Mouse (Mus musculus): Measurements from ENCODE around the gene Plekha1. TPM values are rescaled to one million over a fixed set of nuclear protein-coding genes. Genes with fewer than 3 reads are reported as not detected.

Plekha1 gene
- total RNA-seq, 4 experiments from 2014 or later: 36.3 to 39.0 (median 38.1) TPM

GRCm38 (mm10) chr7:130954177-130954601 lies 88.6 kb downstream of the Plekha1 start:
- DNase-seq (ENCODE audit: low spot score): no peak

- no peak for DNase-seq (ENCODE audit: low spot score)
Observed at GRCm38 (mm10) chr7:130958551-130958950, 93.0 kb downstream of the Plekha1 start.

GRCm38 (mm10) chr7:130959868-130960267 lies 94.3 kb downstream of the Plekha1 start:
- DNase-seq (ENCODE audit: low spot score): peak; percentile 87

GRCm38 (mm10) chr7:130961429-130961828 lies 95.9 kb downstream of the Plekha1 start:
- no peak for DNase-seq (ENCODE audit: low spot score)

Small RNA genes within 50 kb of the gene (microRNA-seq; reads per million reads assigned to microRNA genes)
- gene Mir7061: not detected

Other genes starting within 250 kb of the Plekha1 start
- not detected for gene Btbd16, start 91.7 kb upstream of the Plekha1 start, total RNA-seq (2022)
- 100 to 1,000 TPM in 3 of 4 experiments, 10 to 100 TPM in 1; 96.9 to 118 (median 112) TPM for gene Htra1, start 70.4 kb downstream of the Plekha1 start, total RNA-seq (2022)
- gene Dmbt1, start 166.3 kb downstream of the Plekha1 start, total RNA-seq (2022): under 1 TPM in 1 of 4 experiments, not detected in 3; 0.09 TPM